Mouse (Mus musculus): ENCODE measurements around the gene Ankrd39. TPM values are rescaled to one million over a fixed set of nuclear protein-coding genes. Genes with fewer than 3 reads are reported as not detected.

The Ankrd39 gene
- total RNA-seq, 4 experiments from 2014 or later: 13.1 to 17.0 (median 14.9) TPM

DNA sequence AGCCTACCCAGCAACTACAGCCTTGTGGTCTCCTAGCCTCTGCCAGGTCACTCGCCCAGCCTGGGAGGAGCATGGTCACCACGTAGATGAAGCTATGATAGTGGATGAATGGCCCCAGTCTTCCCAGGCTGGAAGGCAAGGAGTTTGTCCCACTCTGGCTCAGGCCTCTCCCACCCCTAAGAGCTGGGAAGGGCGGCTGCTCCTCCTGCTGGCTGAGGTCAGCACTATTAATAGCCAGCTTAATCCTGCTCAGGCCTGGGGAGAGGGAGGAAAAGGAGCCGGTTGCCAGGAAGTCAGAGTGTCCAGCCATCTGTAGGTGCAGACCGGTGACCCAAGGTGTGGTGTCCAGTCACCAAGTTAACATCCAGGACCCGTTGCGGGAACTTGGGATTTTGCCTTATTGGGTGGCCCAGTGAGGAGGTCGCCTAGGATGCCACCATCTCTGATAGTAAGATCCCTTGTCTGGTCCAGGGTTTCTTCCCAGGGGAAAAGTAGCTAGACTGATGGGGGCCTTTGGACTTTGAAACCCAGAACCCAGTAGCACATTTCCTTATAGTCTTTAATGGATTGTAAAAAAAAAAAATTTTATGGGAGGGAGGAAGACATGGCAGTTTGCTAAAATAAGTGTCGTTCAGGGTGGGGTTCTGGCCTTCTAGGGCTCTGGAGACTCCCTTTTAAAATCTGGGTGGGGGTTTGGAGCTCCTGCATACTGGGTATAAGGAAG is 54.7 kb downstream of the Ankrd39 start:
- no peak for DNase-seq (ENCODE audit: low spot score in 2 of 2)

DNA sequence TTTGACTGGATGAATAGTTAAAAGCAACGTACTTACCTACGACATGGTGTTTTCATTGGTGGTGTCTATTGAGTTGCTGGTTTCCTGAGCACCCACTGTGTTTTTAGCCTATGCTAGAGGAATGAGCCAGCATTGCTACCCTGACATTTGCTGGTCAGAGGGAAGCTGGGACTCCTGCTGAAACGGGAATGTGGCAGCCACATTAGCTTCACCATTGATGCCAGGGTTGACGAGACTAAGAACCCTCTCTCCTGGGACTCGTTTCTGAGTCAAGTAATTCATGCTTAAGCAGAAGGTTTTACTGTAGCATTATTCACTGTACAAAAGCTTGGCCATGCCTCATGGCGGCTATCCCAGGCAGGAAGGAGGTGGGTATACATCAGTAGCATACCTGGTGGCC is 57.6 kb downstream of the Ankrd39 start:
- DNase-seq (ENCODE audit: low spot score in 2 of 2): no peak

Small RNA genes within 50 kb of the gene (microRNA-seq; reads per million reads assigned to microRNA genes)
- 0 reads per million in 2 experiments for gene Gm47280

Other genes starting within 250 kb of the Ankrd39 start
- 10 to 100 TPM; 10.9 to 18.8 (median 13.0) TPM for gene Arid5a, start 239.7 kb downstream of the Ankrd39 start, total RNA-seq (2022)
- gene Kansl3, start 178.3 kb downstream of the Ankrd39 start, total RNA-seq (2022): 10 to 100 TPM; 63.9 to 88.2 (median 74.6) TPM
- gene Fer1l5, start 175.2 kb downstream of the Ankrd39 start, total RNA-seq (2022): not detected
- 10 to 100 TPM; 36.4 to 46.7 (median 39.1) TPM for gene Lman2l, start 102.2 kb downstream of the Ankrd39 start, total RNA-seq (2022)
- gene Cnnm4, start 75.8 kb downstream of the Ankrd39 start, total RNA-seq (2022): 10 to 100 TPM; 11.7 to 13.7 (median 12.2) TPM
- 10 to 100 TPM; 31.8 to 38.3 (median 33.4) TPM for gene Cnnm3, start 35.6 kb downstream of the Ankrd39 start, total RNA-seq (2022)
- 1 to 10 TPM; 3.9 to 6.0 (median 5.0) TPM for gene Ankrd23, start 10.6 kb downstream of the Ankrd39 start, total RNA-seq (2022)
- gene Gm42417, start 8.0 kb downstream of the Ankrd39 start, total RNA-seq (2022): not detected
- 10 to 100 TPM; 16.1 to 23.4 (median 19.2) TPM for gene Sema4c, start 10.9 kb upstream of the Ankrd39 start, total RNA-seq (2022)
- under 1 TPM in 1 of 4 experiments, not detected in 3; 0.57 TPM for gene Fam178b, start 135.7 kb upstream of the Ankrd39 start, total RNA-seq (2022)
- 100 to 1,000 TPM; 511 to 653 (median 570) TPM for gene Cox5b, start 144.0 kb upstream of the Ankrd39 start, total RNA-seq (2022)
- 1 to 10 TPM in 3 of 4 experiments, not detected in 1; 1.0 to 1.1 (median 1.0) TPM for gene 4933424G06Rik, start 162.7 kb upstream of the Ankrd39 start, total RNA-seq (2022)
- 100 to 1,000 TPM; 288 to 349 (median 302) TPM for gene Actr1b, start 167.0 kb upstream of the Ankrd39 start, total RNA-seq (2022)
- gene Zap70, start 214.4 kb upstream of the Ankrd39 start, total RNA-seq (2022): 1 to 10 TPM in 3 of 4 experiments, under 1 TPM in 1; 0.49 to 2.2 (median 1.5) TPM